Mouse (Mus musculus): ENCODE results near the gene Kctd21.

DNA sequence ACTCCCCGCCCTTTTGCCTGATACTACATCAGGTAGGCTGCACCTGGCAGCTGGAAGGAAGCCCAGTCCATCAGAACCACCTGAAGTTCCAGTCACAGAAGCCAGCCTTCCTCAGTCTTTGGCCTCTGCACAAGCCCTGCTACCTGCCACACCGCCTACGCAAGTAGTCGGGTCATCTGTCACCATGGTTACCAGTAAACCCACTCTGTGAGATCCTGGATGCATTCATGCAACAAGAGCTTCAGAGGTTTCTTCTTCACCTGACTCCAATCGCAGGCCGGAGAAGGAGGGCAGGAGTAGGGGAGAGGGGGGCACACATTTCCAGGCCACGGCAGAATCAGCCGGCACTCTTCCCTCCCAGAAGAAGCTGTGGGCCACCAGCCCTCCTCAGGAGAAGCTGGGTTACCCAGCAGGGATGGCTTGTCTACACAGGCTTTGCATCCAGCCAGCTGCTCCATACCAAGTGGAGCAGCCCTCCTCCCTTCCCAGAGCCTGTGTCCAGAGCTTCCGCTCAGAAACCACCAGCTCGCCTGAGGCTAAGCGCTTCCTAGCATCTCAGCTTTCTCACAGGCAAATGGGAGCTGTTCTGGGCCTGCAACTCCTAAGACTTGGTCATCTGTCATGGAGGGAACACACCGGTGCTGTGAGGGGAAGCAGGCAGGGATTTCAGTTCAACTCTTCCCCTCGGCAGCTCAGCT is 3.1 kb upstream of the Kctd21 start:
- no peak for TF ChIP-seq CTCF (IDR thresholded peaks at IDR 0.05; ENCODE audit: low read depth, low read length)
- TF ChIP-seq POLR2A (IDR thresholded peaks at IDR 0.05; ENCODE audit: insufficient read depth, low read length): no peak
